Mouse (Mus musculus) regulatory T cell (primary cell): Measurements from ENCODE around the gene Wdr1.
"Not testable (repeated sequence)": the region's sequence is repeated elsewhere in the genome, so short reads cannot be mapped to it uniquely, and the experiment has no call there.

Experiments used
- in situ Hi-C: fragments of 300-600 bp; cut with MboI, MseI; formaldehyde crosslinking; loops from one replicate; pipeline ENCODE4 v1.15.1; 2025; ENCODE audit warnings: high pct_unique_total_duplicates

Gene Wdr1

DNA sequence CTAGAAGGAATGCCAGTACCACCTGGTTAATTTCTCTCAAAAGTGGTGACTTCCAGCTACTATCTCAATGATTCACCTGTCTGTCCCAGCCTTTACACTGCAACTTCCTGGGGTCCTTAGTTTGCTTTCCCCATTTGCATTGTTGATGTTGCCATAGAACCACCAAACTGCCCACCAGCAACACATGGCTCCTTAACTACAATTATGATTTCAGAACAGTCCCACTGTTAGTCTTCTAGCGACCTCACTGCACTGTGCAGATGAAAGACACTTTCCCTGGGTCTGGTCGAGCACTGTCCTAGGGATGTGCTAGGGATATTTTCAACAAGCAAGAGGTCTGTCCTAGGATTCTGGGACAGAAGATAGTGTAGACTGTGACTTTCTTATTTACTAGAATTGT is at the start of gene Wdr1:
TSS of gene Wdr1 (minus strand) at position 101 of the 400 bp plus-strand sequence.
- in situ Hi-C loops = loop anchor here (10.0 kb wide), 1 partner anchor 1998 kb away; no protein-coding TSS in a partner anchor

DNA sequence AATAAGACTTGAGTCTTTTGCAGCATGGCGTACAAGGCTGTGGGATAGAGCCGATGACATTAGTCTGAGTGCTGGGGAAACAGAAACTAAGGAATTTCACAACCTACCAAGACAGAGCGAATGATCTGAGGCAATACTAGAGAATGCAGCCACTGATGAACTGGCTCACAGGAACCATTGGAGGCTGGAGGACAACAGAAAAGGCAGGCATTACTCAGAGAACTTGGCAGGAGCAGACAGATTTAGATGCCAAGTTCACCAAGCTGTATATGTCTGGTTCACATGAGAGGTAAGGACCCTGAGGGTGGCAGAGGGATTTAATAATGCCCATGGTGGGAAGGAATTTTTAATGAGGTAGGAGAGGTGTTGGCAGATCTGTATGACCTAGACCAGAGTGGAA is 48.1 kb upstream of the Wdr1 start:
- in situ Hi-C loops = no loop called here

DNA sequence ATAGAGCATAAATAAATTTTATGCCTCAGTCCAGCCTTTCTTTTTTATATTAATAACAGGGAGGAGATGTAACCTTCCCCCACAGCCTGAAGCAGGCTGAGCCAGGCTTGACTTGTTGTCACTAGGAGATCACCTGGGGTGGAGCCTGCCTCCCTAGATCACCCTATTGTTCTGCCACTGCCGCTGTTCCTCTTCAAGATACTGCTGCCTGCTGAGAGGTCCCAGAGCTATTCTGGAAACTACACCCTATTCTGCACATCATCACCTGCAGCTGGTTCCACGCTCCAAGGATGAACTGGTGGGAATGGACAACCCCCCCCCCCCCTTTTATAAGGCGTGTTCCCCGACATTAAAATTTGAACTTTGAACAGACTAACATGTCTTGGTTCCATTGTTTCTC is 45.2 kb upstream of the Wdr1 start:
- in situ Hi-C loops = not testable (repeated sequence)

DNA sequence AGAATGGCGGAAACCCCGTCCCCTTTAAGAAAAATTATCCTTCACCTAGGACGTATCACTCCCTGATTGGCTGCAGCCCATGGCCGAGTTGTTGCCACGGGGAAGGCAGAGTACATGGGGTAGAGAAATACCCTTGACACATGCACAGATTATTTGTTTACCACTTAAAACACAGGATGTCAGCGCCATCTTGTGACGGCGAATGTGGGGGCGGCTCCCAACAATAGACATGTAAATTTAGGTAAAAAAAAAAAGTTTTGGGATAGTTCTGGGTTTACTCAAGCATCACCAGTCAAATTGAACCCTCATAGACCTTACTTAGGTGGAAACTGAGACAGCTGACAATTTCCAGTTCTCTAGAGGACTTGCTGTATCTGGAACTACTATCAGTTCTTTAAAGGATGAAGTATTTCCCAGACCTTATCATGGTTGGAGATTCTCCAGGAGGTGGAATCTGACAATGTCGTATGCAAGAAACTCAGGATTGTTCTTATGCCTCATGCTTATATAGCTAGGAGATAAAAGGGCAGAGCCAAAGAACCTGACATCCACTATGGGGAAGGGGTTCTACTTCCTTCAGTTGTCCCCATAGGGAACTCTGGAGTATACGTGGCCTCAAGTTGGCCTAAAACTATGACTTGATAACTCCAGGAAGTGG is 35.8 kb upstream of the Wdr1 start:
- in situ Hi-C loops = no loop called here

DNA sequence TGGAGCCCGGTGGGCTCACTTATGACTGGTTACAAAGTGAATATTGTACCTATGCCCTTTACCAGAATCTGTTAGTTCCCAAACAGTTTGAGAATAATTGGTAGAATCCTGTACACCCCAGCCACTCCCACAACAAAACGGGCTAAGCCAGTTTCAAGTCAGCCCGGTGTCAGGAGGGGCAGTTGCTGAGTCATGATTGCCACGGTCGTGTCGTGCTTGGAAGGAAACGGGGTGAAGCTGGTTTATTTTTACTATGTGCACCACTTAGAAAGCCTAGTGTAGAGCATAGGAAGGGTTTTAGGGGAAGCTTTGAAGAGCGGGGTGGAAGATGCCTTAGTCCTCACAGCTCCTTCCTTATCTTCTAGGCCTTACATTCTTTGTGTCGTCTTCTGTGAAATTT is 25.9 kb upstream of the Wdr1 start:
- in situ Hi-C loops = no loop called here

DNA sequence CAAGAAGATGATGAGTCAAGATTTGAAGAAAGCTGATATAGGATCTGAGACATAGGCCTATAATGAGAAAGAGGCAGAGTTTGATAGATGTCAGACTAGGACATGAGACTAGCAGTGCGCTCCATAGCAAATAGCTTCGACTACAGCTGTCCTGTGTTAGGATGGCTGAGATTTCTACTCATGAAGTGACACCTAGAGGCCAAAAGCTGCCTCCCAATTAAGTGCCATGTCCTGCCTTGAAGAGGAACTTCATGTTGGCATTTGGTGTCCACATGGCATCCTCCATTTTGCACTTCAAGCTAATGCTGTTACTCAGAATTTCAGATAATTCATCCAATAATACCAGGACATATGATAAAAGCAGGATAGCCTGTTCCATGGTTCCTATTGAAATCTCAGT is 22.4 kb upstream of the Wdr1 start:
- in situ Hi-C loops = no loop called here

DNA sequence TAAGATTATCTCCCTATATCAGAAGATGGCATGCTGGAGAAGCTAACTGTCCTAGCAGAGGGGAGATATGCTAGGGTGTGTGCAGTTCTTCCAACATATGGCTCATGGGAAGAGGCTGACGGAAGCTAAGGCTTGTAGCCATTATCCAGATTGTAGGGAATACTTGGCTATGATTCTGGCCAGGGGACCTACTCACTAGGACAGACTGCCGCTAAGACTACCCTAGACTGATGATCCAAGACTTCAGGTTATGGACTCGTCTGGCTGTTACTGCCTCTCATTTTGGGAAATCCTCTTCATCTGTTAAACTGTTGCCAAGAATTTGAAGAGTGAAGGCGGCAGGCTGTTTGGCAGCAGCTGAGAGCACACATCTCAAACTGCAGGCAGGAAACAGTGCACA is 20.0 kb upstream of the Wdr1 start:
- in situ Hi-C loops = loop anchor here (5.0 kb wide), 1 partner anchor 54 kb away; no protein-coding TSS in a partner anchor

DNA sequence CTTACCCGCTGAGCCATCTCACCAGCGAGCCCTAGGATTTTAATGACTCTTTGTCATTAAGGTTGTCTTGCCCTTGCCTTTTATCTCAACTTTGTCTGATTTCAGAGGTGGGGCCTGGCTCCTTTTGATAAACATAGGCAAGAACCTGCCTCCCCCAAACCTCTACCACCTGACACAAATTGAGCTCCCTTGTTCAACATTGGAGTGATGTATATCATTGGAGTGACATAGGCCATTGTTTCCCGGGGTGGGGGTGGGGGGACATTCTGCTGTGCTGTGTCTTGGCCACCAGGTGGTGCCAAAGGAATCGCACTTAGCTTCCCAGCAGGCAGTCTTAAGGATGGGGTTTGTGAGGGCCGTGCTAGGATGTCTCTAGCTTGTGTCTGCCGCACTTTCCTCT is 17.7 kb upstream of the Wdr1 start:
- in situ Hi-C loops = loop anchor here (5.0 kb wide), 1 partner anchor 57 kb away; no protein-coding TSS in a partner anchor

DNA sequence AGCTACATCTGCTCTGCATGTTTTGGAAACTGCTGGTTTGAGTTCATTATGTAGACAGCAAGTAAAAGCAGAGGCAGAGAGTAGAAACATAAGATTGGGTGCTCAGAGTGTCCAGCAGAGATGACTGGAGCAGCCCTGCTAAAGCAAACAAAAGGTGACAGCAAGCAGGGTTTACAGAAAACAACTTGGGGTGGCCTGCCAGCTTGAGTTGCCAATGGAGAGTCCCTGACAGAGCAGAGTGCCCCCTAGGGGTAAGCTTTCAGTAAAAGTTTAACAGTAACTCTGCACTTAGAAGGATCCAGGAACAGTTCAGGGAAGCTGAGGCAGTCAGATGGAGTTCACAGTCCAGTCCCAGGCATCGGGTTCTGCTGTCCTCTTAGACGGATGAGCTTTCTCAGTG is 7.9 kb upstream of the Wdr1 start:
- in situ Hi-C loops = no loop called here

DNA sequence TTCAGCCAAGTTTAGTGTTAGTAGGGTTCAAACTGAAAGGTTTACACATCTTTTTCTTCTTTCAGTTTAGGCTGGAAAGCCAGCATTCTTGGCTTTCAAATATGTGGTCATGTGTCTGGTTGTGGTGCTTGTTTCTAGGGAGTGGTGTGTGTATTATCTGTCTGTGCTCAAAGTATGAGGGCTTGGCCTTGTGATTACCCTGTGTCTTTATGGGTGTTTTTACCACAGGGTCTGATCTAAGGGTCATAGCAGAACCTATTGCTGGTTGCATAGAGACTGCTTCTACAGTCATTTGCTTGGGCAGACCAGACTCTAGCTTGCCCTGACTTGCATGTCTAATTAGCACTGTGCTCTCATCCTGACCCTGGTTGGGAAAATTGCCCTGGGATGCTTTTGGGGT is 5.6 kb upstream of the Wdr1 start:
- in situ Hi-C loops = loop anchor here (10.0 kb wide), 1 partner anchor 2004 kb away; no protein-coding TSS in a partner anchor

DNA sequence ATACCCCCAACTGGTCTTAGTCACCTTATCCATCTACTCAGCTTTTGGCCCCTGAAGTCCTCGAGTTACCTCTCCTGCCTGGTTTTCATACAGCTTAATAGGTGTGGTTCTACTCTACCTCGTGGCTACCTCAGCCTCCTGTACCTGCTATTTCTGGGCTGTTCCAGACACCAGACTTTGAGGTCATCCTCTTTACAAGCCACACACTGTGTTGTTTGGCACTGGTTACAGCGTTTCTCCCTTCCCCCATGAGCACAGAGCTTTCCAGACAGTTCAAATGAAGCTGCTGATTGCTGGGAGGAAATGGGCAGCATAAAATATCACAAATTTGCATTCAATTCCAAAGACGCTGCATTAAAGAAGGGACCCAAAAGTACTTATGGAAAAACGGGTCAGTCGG is 1.8 kb upstream of the Wdr1 start:
- in situ Hi-C loops = loop anchor here (10.0 kb wide), 1 partner anchor 2000 kb away; no protein-coding TSS in a partner anchor

DNA sequence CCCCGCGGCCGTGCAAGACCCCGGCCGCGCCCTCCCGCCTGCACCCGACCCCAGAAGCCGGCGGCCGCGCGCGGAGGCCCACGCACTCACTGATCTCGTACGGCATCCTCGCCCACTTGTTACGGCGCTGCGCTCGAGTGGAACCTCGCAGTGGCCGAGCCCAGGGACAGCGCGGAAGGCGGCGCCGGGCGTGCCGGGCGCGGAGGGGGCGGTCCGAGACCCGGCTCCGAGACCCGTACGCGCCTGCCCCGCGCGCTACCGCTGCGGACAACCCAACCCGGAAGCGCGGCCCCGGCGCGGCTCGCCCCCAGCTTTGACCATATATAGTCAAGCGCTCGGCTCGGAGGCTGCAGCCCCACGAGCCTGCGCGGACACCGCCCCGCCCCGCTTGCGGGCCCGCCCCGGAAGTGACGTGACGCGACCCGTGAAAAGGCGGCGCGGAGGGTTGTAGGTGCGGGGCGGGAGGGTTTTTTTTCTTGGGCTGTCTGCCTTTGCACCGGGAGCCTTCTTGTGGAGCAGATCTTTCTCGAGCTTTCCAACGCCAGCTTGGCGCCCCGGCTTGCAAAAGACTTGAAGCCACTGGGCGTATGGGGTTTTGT is 1.5 kb downstream of the Wdr1 start:
- in situ Hi-C loops = loop anchor here (10.0 kb wide), 1 partner anchor 1997 kb away; no protein-coding TSS in a partner anchor

DNA sequence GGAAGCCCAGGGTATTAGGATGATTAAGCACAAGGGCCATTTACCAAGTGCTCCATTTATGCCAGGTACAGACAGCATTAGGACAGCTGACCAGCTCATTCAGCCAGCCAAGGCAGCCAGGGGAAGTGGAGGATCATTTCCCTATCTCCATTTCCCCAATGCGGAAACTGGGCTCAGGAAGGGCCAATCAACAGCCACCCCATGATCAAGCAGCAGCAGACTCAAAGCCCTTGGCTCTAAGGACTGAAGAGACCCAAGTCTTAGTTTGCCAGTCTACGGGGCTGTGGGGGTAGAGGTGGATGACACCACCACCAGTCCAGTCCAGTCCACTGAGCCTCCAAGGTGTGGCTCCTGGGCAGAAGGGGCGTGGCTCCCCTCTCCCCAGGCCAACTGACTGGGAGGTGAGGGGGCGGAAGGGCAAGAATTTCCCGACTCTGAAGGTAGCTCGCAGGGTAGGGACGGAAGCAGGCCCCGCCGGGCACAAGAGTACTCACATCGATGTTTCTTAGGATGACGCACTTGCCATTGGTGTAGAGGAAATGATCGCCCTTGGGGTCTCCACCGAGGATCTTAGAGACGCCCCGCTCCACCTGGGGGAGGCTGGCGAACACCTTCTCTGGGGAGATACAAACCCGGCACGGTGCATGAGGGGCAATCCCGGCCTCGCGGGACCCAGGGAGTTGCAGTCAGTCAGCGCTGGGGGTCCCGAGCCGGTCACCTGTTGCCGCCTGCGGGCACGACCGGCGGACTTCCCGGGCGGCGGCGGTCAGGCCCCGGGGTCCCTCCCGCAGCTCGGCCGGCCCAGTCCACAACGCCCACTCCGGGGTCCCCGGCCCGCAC is 2.2 kb downstream of the Wdr1 start:
- in situ Hi-C loops = loop anchor here (10.0 kb wide), 1 partner anchor 1996 kb away; no protein-coding TSS in a partner anchor

DNA sequence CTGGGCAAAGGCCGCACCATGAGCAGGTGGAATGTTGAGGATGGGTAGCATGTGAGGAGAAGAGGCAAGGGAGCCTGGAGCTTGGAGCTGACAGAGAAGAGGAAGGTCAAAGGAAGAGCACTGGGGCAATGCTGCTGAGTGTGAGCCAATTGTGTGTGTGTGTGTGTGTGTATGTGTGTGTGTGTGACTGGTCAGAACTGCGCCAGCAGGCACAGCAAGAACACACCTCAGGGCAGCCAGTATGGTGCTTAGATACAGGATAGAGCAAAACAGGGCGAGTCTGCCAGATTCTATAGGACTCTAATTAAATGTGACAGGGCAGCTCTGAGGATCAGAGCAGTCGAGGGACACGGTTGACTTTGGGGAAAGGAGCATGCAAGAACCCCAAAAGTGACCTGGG is 4.2 kb downstream of the Wdr1 start:
- in situ Hi-C loops = no loop called here

DNA sequence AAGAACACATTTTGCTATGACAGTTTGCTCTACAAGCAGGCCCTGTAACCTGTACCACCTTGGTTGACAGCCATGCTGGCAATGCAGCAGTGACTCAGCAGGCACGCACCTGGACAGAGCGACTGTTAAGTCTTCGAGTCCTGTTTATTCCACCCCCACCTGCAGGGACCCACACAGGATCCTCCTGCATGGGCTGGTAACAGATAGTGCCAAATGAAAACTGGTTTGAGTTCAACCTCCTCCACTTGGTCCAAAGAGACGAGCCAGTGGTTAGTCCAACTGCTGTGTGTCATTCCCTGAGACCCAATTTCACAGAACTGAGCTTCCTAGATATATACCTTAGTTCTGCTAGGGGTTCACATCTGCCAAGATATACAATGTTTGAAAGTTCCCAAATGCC is 5.2 kb downstream of the Wdr1 start:
- in situ Hi-C loops = no loop called here

DNA sequence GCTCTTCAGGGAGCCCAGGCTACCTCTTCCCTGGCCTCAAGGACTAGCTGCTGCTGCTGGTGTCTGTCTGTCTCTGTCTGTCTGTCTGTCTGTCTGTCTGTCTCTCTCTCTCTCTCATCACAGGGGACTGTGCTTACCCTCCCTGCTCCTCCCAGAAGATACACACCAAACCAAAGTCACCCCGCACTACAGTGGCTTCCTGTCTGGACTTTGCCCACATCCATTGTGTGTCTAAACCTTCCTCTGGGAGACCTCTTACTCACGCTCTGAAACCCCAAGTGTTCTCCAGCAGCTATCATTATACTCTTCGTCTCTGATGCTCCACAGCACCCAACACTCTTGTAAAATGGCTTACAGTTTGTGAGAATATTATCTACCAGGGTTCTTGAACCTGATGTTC is 6.6 kb downstream of the Wdr1 start:
- in situ Hi-C loops = no loop called here

DNA sequence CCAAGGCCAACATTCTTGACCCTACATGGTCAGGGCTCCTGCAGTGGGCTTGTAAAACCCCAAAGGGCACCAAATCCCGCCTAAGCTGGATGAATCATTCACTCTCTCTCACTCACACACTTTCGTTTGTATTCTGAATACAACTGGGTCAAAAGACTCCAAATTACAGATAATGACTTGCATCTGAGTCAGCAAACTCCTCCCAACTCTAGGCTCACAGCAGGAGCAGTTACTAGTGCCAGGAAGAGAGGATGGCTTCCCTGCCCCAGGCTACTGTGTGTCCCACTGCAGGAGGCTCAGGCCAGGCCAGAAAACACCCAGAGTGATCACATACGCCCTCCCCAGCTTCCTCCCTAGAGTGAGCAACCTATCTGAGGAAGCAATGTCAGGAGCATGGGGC is 9.1 kb downstream of the Wdr1 start:
- in situ Hi-C loops = no loop called here

DNA sequence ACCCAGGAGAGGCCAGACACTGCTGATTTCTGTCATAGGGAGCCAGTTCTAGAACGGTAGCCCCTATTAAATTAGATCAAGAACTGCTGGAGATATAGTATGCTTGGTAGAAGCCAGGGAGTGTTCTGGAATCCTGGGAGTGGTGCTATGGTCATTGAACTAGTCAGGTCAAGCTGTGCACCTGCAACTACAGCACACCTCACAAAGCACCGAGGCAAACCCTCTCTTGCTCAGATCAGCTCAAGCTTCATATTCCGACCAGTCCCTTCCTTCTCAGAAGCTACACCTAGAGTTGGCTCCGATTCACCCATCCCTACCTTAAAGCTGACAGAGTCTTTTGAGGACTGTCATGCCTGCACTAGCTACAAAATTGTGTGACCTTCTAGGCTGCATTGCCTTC is 9.5 kb downstream of the Wdr1 start:
- in situ Hi-C loops = no loop called here

DNA sequence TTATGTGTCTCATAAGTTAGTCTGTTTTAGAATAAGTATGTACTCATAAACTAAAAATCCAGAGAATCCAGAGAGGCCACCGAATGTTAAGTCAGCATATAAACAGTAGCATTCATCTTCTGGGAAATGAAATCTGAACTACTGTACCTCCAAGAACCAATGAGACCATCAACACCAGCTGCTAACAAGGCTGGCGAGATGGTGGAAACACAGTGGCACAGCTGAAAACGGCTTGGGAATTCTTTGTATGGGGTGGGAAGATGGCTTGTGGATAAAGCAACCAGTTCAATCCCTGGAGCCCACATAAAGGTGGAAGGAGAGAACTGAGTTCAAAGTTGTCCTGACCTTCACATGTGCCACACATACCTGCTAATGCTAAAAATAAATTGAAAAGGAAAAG is 10.4 kb downstream of the Wdr1 start:
- in situ Hi-C loops = no loop called here

DNA sequence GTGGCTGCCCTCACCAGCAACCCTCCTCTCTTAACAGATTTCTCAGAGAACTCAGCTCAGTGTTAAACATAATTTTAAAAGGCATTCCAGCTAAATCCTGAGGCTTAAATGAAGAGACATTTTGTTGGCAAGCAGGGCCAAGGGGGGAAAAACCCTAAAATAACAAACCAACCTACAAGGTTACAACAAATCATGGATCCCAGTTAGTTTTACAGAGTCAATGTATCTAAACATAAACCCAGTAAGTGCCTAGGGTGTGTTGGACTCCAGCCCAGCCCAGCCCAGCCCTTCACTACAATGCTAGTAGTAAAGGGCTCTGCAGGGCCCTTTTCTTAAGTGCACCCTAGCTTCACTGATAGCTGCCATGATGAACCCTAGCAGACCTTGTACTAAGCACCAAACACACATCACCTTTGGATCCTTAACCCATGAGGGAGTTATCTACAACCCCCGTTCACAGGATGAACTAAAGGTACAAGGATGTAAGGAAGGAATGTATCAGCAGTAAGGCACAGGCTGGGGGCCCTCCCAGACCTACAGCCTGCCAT is 12.7 kb downstream of the Wdr1 start:
- in situ Hi-C loops = no loop called here

DNA sequence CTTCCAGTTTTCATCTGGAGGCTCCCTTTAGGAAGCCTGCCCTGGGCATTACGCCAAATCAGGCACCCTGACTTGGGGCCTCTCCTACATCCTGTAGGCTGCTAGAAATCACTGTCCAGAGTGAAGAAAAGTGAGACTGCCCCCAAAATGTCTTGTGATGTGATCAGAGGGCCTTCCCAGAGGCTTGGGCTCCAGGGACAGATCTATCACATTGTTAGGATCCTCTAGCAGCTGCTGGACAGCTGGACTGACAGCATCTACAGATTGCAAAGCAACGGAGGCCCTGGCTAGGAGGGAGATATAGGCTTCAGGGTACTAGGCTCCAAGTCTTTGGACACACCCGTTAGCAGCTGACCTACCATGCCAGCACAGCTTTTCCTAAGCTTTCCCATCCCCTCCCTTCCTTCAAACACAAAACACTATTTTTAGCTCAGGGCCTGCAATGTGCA is 13.5 kb downstream of the Wdr1 start:
- in situ Hi-C loops = no loop called here

DNA sequence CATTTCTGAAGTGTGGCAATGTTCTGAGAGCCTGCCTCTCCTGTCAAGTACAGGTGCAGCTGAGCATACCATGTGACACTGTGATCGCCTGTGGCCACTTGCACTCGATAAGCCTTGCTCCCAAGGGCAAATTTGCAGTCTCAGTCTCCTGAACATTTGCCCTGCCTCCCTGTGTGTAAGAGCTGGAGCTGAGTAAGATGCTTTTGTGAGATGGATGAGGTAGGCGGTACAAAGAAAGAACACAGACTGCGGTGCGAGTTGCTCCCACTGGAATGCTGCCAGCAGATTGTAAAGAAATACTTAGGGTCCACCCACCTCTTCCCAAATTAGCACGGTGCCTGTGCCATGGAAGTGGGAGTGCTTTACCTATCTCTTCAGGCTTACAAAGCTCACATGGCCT is 15.6 kb downstream of the Wdr1 start:
- in situ Hi-C loops = no loop called here
